Mouse (Mus musculus): ENCODE results near the gene Ankdd1a. TPM values are rescaled to one million over a fixed set of nuclear protein-coding genes. Genes with fewer than 3 reads are reported as not detected.

The Ankdd1a gene
- polyA plus RNA-seq, 1 experiment = not detected

- TF ChIP-seq POLR2A (IDR thresholded peaks at IDR 0.05; ENCODE audit: low read depth, low read length) (no peak), CTCF (IDR thresholded peaks at IDR 0.05; ENCODE audit: extremely low read depth, insufficient read length, insufficient replicate concordance, low read depth, low read length) (no peak)
- Histone ChIP-seq H3K4me3 (ENCODE audit: low read depth, low read length) (no peak overlapping the region), H3K27ac (ENCODE audit: insufficient read depth, low read depth, low read length) (peak overlapping the region; percentile 89), H3K4me1 (ENCODE audit: control insufficient read depth, insufficient read depth, insufficient read length, low read length) (peaks cover 9% of the 10 kb centered on the region), H3K36me3 (ENCODE audit: control insufficient read depth, insufficient read depth, low read length) (peaks cover under 1% of the 10 kb centered on the region; the same call in 1 of the 2 replicates), H3K27me3 (ENCODE audit: control insufficient read depth, insufficient read depth, low read length) (no peaks in the 10 kb centered on the region)
- 53% methylated on average over 5 of the region's 5 CpGs for WGBS
Observed at GRCm38 (mm10) chr9:65551035-65551434, 31.0 kb upstream of the Ankdd1a start.

DNA sequence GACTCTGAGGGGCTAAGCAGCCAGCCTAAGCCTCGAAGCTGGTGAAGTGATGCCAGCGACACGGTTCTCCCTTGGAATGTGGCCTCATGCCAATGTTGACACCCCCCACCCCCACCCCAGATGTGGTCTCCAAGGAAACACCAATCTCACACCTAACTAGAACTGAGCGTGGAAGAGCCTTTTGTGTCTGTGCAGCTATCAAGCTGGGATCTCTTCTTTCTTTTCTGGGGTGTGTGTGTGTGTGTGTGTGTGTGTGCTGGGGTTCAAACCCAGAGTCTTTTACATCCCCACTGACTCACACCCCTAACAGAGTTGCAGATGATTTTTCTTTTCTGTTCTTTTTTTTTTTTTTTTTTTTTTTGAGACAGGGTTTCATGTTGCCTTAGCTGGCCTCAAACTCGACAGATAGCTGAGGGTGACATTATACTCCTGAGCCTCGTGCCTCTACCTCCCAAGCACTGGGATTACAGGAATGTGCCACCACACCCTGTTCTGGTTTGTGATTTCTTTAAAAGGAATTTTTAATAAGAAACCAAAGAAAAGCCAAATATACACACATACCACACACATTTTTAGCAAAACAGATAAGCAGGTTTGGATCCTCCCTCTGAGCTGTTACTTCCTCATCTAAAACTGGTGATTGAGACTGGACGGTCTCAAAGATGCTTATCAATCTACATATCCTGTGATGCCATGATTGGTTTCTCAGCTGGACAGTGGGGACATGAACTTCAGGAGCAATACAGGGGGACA lies 30.3 kb upstream of the Ankdd1a start:
- 38% methylated on average over 7 of the region's 7 CpGs for WGBS
- Histone ChIP-seq H3K27me3 (ENCODE audit: control insufficient read depth, insufficient read depth, low read length) (no peaks in the 10 kb centered on the region), H3K36me3 (ENCODE audit: control insufficient read depth, insufficient read depth, low read length) (no peaks in the 10 kb centered on the region), H3K27ac (ENCODE audit: insufficient read depth, low read depth, low read length) (peak overlapping the region; percentile 89), H3K4me1 (ENCODE audit: control insufficient read depth, insufficient read depth, insufficient read length, low read length) (peaks cover 15% of the 10 kb centered on the region), H3K4me3 (ENCODE audit: low read depth, low read length) (no peak overlapping the region)
- no peak for TF ChIP-seq POLR2A (IDR thresholded peaks at IDR 0.05; ENCODE audit: low read depth, low read length)
- TF ChIP-seq CTCF (IDR thresholded peaks at IDR 0.05; ENCODE audit: extremely low read depth, insufficient read length, insufficient replicate concordance, low read depth, low read length) = no peak

GRCm38 (mm10) chr9:65549643-65550042 lies 29.6 kb upstream of the Ankdd1a start:
- WGBS = 76% methylated on average over 5 of the region's 5 CpGs
- H3K4me3 ChIP-seq (ENCODE audit: low read depth, low read length) = no peak overlapping the region
- H3K36me3 ChIP-seq (ENCODE audit: control insufficient read depth, insufficient read depth, low read length) = no peaks in the 10 kb centered on the region
- H3K27me3 ChIP-seq (ENCODE audit: control insufficient read depth, insufficient read depth, low read length) = no peaks in the 10 kb centered on the region
- no peak for TF ChIP-seq CTCF (IDR thresholded peaks at IDR 0.05; ENCODE audit: extremely low read depth, insufficient read length, insufficient replicate concordance, low read depth, low read length)
- no peak for TF ChIP-seq POLR2A (IDR thresholded peaks at IDR 0.05; ENCODE audit: low read depth, low read length)
- H3K27ac ChIP-seq (ENCODE audit: insufficient read depth, low read depth, low read length) = no peak overlapping the region
- peaks cover 15% of the 10 kb centered on the region for H3K4me1 ChIP-seq (ENCODE audit: control insufficient read depth, insufficient read depth, insufficient read length, low read length)

- Histone ChIP-seq H3K36me3 (ENCODE audit: control insufficient read depth, insufficient read depth, low read length) (no peaks in the 10 kb centered on the region), H3K4me1 (ENCODE audit: control insufficient read depth, insufficient read depth, insufficient read length, low read length) (peaks cover 15% of the 10 kb centered on the region), H3K27me3 (ENCODE audit: control insufficient read depth, insufficient read depth, low read length) (no peaks in the 10 kb centered on the region), H3K27ac (ENCODE audit: insufficient read depth, low read depth, low read length) (no peak overlapping the region), H3K4me3 (ENCODE audit: low read depth, low read length) (no peak overlapping the region)
- WGBS = 74% methylated on average over 3 of the region's 3 CpGs
- TF ChIP-seq CTCF (IDR thresholded peaks at IDR 0.05; ENCODE audit: extremely low read depth, insufficient read length, insufficient replicate concordance, low read depth, low read length) = no peak
- no peak for TF ChIP-seq POLR2A (IDR thresholded peaks at IDR 0.05; ENCODE audit: low read depth, low read length)
Observed at GRCm38 (mm10) chr9:65549139-65549538, 29.1 kb upstream of the Ankdd1a start.

DNA sequence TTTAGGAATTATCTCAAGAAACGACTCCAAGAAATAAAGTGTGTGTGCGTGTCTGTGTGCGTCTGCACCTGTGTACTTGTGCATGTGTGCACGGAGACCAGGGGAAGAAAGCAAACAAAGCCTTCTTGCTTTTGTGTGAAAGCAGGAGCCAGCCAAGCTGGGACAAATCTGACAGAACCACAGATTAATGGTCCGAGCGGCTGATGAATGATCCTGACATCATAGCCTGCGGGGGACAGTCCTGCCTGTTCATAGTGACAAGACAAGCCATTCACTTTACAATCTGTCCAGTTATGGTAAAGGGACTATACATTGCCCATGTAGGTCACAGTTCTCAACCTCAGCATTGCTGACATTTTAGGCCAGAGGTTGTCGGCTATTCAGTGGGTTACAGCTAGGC lies 28.3 kb upstream of the Ankdd1a start:
- Histone ChIP-seq H3K27ac (ENCODE audit: insufficient read depth, low read depth, low read length) (no peak overlapping the region), H3K27me3 (ENCODE audit: control insufficient read depth, insufficient read depth, low read length) (no peaks in the 10 kb centered on the region), H3K4me1 (ENCODE audit: control insufficient read depth, insufficient read depth, insufficient read length, low read length) (peaks cover 15% of the 10 kb centered on the region), H3K36me3 (ENCODE audit: control insufficient read depth, insufficient read depth, low read length) (no peaks in the 10 kb centered on the region), H3K4me3 (ENCODE audit: low read depth, low read length) (no peak overlapping the region)
- TF ChIP-seq POLR2A (IDR thresholded peaks at IDR 0.05; ENCODE audit: low read depth, low read length) = no peak
- TF ChIP-seq CTCF (IDR thresholded peaks at IDR 0.05; ENCODE audit: extremely low read depth, insufficient read length, insufficient replicate concordance, low read depth, low read length) = no peak
- WGBS = 77% methylated on average over 8 of the region's 8 CpGs

- Histone ChIP-seq H3K4me1 (ENCODE audit: control insufficient read depth, insufficient read depth, insufficient read length, low read length) (peaks cover 15% of the 10 kb centered on the region), H3K27ac (ENCODE audit: insufficient read depth, low read depth, low read length) (no peak overlapping the region)
- 56% methylated on average over 4 of the region's 4 CpGs for WGBS
Observed at GRCm38 (mm10) chr9:65547844-65548243, 27.9 kb upstream of the Ankdd1a start.

GRCm38 (mm10) chr9:65547111-65547510 lies 27.1 kb upstream of the Ankdd1a start:
- Histone ChIP-seq H3K4me3 (ENCODE audit: low read depth, low read length) (no peak overlapping the region), H3K4me1 (ENCODE audit: control insufficient read depth, insufficient read depth, insufficient read length, low read length) (peaks cover 15% of the 10 kb centered on the region), H3K27ac (ENCODE audit: insufficient read depth, low read depth, low read length) (no peak overlapping the region), H3K27me3 (ENCODE audit: control insufficient read depth, insufficient read depth, low read length) (no peaks in the 10 kb centered on the region), H3K36me3 (ENCODE audit: control insufficient read depth, insufficient read depth, low read length) (no peaks in the 10 kb centered on the region)
- TF ChIP-seq POLR2A (IDR thresholded peaks at IDR 0.05; ENCODE audit: low read depth, low read length) (no peak), CTCF (IDR thresholded peaks at IDR 0.05; ENCODE audit: extremely low read depth, insufficient read length, insufficient replicate concordance, low read depth, low read length) (no peak)
- WGBS = 77% methylated on average over 5 of the region's 5 CpGs

More at GRCm38 (mm10) chr9:65547844-65548243, 27.9 kb upstream of the Ankdd1a start:
- Histone ChIP-seq H3K36me3 (ENCODE audit: control insufficient read depth, insufficient read depth, low read length) (no peaks in the 10 kb centered on the region), H3K4me3 (ENCODE audit: low read depth, low read length) (no peak overlapping the region), H3K27me3 (ENCODE audit: control insufficient read depth, insufficient read depth, low read length) (no peaks in the 10 kb centered on the region)
- TF ChIP-seq POLR2A (IDR thresholded peaks at IDR 0.05; ENCODE audit: low read depth, low read length) = no peak
- TF ChIP-seq CTCF (IDR thresholded peaks at IDR 0.05; ENCODE audit: extremely low read depth, insufficient read length, insufficient replicate concordance, low read depth, low read length) = no peak
